Mouse (Mus musculus) myocyte (in vitro differentiated cells): ENCODE data around the gene Cend1. TPM values are rescaled to one million over a fixed set of nuclear protein-coding genes. Genes with fewer than 3 reads are reported as not detected.
A peak's percentile ranks its signal among the peaks of the same experiment; 100 is the strongest.

Experiments used
- H3K27me3 ChIP-seq: one replicate; pipeline ENCODE4 v1.6.1; 2011; ENCODE audit not compliant: control insufficient read depth, insufficient read depth, insufficient read length
- H3K36me3 ChIP-seq: one replicate; pipeline ENCODE4 v1.6.1; 2011; ENCODE audit not compliant: control insufficient read depth, insufficient read depth
- H3K4me2 ChIP-seq: one replicate; pipeline ENCODE4 v1.6.1; 2011; ENCODE audit warnings: low read depth, control low read depth
- H3K4me3 ChIP-seq: one replicate; pipeline ENCODE4 v1.5.1; 2011; ENCODE audit warnings: mild to moderate bottlenecking, control low read depth, moderate library complexity
- H3K79me2 ChIP-seq: one replicate; pipeline ENCODE4 v1.6.1; 2011; ENCODE audit not compliant: control insufficient read depth, insufficient read depth
- H3ac ChIP-seq: one replicate; pipeline ENCODE4 v1.6.1; 2011; ENCODE audit not compliant: control insufficient read depth, insufficient read length
- CEBPB ChIP-seq: IDR thresholded peaks from 2 replicates; pipeline ENCODE4 v1.6.1; 2011; ENCODE audit warnings: mild to moderate bottlenecking, moderate library complexity; ENCODE audit not compliant: poor library complexity, insufficient read depth, severe bottlenecking
- E2F4 ChIP-seq: IDR thresholded peaks from one replicate; pipeline ENCODE4 v1.6.1; 2011; ENCODE audit warnings: mild to moderate bottlenecking, control low read depth, moderate library complexity; ENCODE audit not compliant: insufficient read depth
- MAX ChIP-seq: IDR thresholded peaks from one replicate; pipeline ENCODE4 v1.6.1; 2011; ENCODE audit warnings: low read depth, mild to moderate bottlenecking, control low read depth
- MYOD1 ChIP-seq, 3 experiments: IDR thresholded peaks; one replicate each; pipeline ENCODE4 v1.6.1; 2011; ENCODE audit warnings: control low read depth in 2 of 3, low read depth in 2 of 3, mild to moderate bottlenecking in 2 of 3, moderate library complexity in 1 of 3; ENCODE audit not compliant: insufficient read length in 2 of 3, control insufficient read depth in 1 of 3
- MYOG ChIP-seq, 3 experiments: IDR thresholded peaks; one replicate each; pipeline ENCODE4 v1.6.1; 2011; ENCODE audit warnings: control low read depth in 2 of 3, low read depth in 2 of 3, mild to moderate bottlenecking in 2 of 3; ENCODE audit not compliant: insufficient read length in 2 of 3, control insufficient read depth in 1 of 3, insufficient read depth in 1 of 3
- POLR2A ChIP-seq: IDR thresholded peaks from one replicate; pipeline ENCODE4 v1.6.1; 2011; ENCODE audit warnings: low read depth, mild to moderate bottlenecking, control low read depth, moderate library complexity; ENCODE audit not compliant: insufficient read length
- POLR2AphosphoS2 ChIP-seq: IDR thresholded peaks from one replicate; pipeline ENCODE4 v1.6.1; 2011; ENCODE audit warnings: low read depth, control low read depth; ENCODE audit not compliant: insufficient read length
- REST ChIP-seq: IDR thresholded peaks from one replicate; pipeline ENCODE4 v1.6.1; 2011; ENCODE audit warnings: mild to moderate bottlenecking, control low read depth, moderate library complexity; ENCODE audit not compliant: insufficient read depth, insufficient read length
- SRF ChIP-seq: IDR thresholded peaks from one replicate; pipeline ENCODE4 v1.6.1; 2011; ENCODE audit warnings: low read depth; ENCODE audit not compliant: control insufficient read depth, insufficient read length
- TCF12 ChIP-seq: IDR thresholded peaks from one replicate; pipeline ENCODE4 v1.6.1; 2011; ENCODE audit warnings: mild to moderate bottlenecking, control low read depth; ENCODE audit not compliant: poor library complexity, insufficient read depth, severe bottlenecking
- TCF3 ChIP-seq: IDR thresholded peaks from one replicate; pipeline ENCODE4 v1.6.1; 2011; ENCODE audit warnings: low read depth, control low read depth; ENCODE audit not compliant: insufficient read length
- USF1 ChIP-seq: IDR thresholded peaks from one replicate; pipeline ENCODE4 v1.6.1; 2011; ENCODE audit warnings: low read depth, mild to moderate bottlenecking, control low read depth, moderate library complexity
- polyA plus RNA-seq: library from polyadenylated mRNA; unstranded; fragments of >200 nt; fragmentation: generic; extraction: Trizol; gene quantifications from one replicate; pipeline ENCODE4 v1.2.1, GENCODE M21; 2012; ENCODE audit warnings: missing spikeins

Gene Cend1
- polyA plus RNA-seq, 1 experiment, result 0.25 TPM

- TF ChIP-seq POLR2A (no peak), MYOD1 (IDR thresholded peaks at IDR 0.05; ENCODE audit: control insufficient read depth in 1 of 3, insufficient read length in 2 of 3, low read depth in 2 of 3) (no peak), REST (no peak), MYOG (IDR thresholded peaks at IDR 0.05; ENCODE audit: control insufficient read depth in 1 of 3, insufficient read depth in 1 of 3, insufficient read length in 2 of 3, low read depth in 2 of 3) (no peak), MAX (no peak), TCF12 (no peak), E2F4 (no peak), POLR2AphosphoS2 (no peak), SRF (no peak)
- Histone ChIP-seq H3K4me3 (peak overlapping the region; percentile 84), H3K27me3 (no peaks in the 10 kb centered on the region), H3K79me2 (peaks cover 35% of the 10 kb centered on the region), H3K4me2 (peak overlapping the region; percentile 96), H3ac (peak overlapping the region; percentile 39), H3K36me3 (peaks cover 19% of the 10 kb centered on the region)
Observed at GRCm38 (mm10) chr7:141468164-141468521, 38.9 kb upstream of the Cend1 start.

- H3K27me3 ChIP-seq, result no peaks in the 10 kb centered on the region
- H3K79me2 ChIP-seq, result peaks cover 29% of the 10 kb centered on the region
- TF ChIP-seq REST, result no peak
- TF ChIP-seq MYOG (IDR thresholded peaks at IDR 0.05; ENCODE audit: control insufficient read depth in 1 of 3, insufficient read depth in 1 of 3, insufficient read length in 2 of 3, low read depth in 2 of 3), result no peak
- TF ChIP-seq USF1, result no peak
- no peak for TF ChIP-seq E2F4
- no peak for TF ChIP-seq MYOD1 (IDR thresholded peaks at IDR 0.05; ENCODE audit: control insufficient read depth in 1 of 3, insufficient read length in 2 of 3, low read depth in 2 of 3)
- peak; percentile 82 for TF ChIP-seq POLR2A
- no peak for TF ChIP-seq MAX
- no peak for TF ChIP-seq TCF12
- TF ChIP-seq SRF, result no peak
- no peak for TF ChIP-seq TCF3
- TF ChIP-seq CEBPB, result no peak
- peak; percentile 87 for TF ChIP-seq POLR2AphosphoS2
- peaks cover 14% of the 10 kb centered on the region for H3K36me3 ChIP-seq
- H3K4me2 ChIP-seq, result peak within 1 kb of the TSS; percentile 96
- peak within 1 kb of the TSS; percentile 84 for H3K4me3 ChIP-seq
- H3ac ChIP-seq, result peak within 1 kb of the TSS; percentile 39
Observed at GRCm38 (mm10) chr7:141467230-141468030, 38.1 kb upstream of the Cend1 start, which contains the start of gene Cd151. Gene Cd151, plus strand, starts transcription at chr7:141467392.

GRCm38 (mm10) chr7:141466607-141467148, 37.4 kb upstream of the Cend1 start:
- Histone ChIP-seq H3K27me3 (no peaks in the 10 kb centered on the region), H3K4me3 (peak overlapping the region; percentile 84), H3K79me2 (peaks cover 25% of the 10 kb centered on the region), H3K4me2 (peak overlapping the region; percentile 96), H3K36me3 (peaks cover 10% of the 10 kb centered on the region), H3ac (peak overlapping the region; percentile 39)
- no peak for TF ChIP-seq TCF12
- no peak for TF ChIP-seq CEBPB
- no peak for TF ChIP-seq POLR2A
- no peak for TF ChIP-seq REST
- no peak for TF ChIP-seq TCF3
- no peak for TF ChIP-seq MYOD1 (IDR thresholded peaks at IDR 0.05; ENCODE audit: control insufficient read depth in 1 of 3, insufficient read length in 2 of 3, low read depth in 2 of 3)
- no peak for TF ChIP-seq MYOG (IDR thresholded peaks at IDR 0.05; ENCODE audit: control insufficient read depth in 1 of 3, insufficient read depth in 1 of 3, insufficient read length in 2 of 3, low read depth in 2 of 3)
- TF ChIP-seq E2F4, result no peak
- TF ChIP-seq POLR2AphosphoS2, result no peak
- no peak for TF ChIP-seq USF1
- no peak for TF ChIP-seq MAX

GRCm38 (mm10) chr7:141466045-141466394, 36.7 kb upstream of the Cend1 start:
- peak overlapping the region; percentile 84 for H3K4me3 ChIP-seq
- H3K79me2 ChIP-seq, result peaks cover 19% of the 10 kb centered on the region
- TF ChIP-seq REST, result no peak
- peak; percentile 50 for TF ChIP-seq POLR2A
- H3K4me2 ChIP-seq, result peak overlapping the region; percentile 96
- no peaks in the 10 kb centered on the region for H3K27me3 ChIP-seq
- no peak overlapping the region for H3ac ChIP-seq
- H3K36me3 ChIP-seq, result peaks cover 6% of the 10 kb centered on the region
